Mouse (Mus musculus): ENCODE results near the gene Smurf1. TPM values are rescaled to one million over a fixed set of nuclear protein-coding genes. Genes with fewer than 3 reads are reported as not detected.

The Smurf1 gene
- polyA plus RNA-seq, 1 experiment from 2014 or later: 28.4 TPM

GRCm38 (mm10) chr5:144875892-144876291, 89.8 kb downstream of the Smurf1 start:
- Histone ChIP-seq H3K27me3 (no peaks in the 10 kb centered on the region), H3K4me2 (no peak overlapping the region), H3K27ac (no peak overlapping the region), H3K4me3 (no peak overlapping the region), H3K9me3 (no peaks in the 10 kb centered on the region), H3K4me1 (replicated peaks) (no peaks in the 10 kb centered on the region), H3K36me3 (peaks cover 43% of the 10 kb centered on the region), H3K9ac (no peak overlapping the region)
- ATAC-seq (ENCODE audit: low FRiP score): no peak
- WGBS: 15% methylated on average over 13 of the region's 13 CpGs

DNA sequence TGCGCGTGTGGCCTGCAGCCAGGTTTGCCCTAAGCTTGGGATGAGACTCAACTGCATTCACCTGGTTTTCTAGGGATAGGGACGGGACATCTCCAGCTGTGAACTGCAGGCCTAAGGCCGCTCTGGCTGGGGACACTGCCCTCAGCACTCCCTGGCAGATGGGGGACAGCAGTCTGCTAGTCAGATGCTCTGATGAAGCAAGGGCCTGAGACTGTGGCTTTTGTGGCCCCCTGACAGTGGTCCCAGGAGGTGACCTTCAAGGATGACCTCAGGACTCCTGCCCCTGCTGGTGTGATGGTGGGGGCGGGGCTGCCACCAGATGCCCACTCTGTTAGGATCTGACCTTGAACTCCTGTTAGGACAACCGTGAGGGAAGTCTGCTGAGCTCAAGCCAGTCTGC, 90.4 kb downstream of the Smurf1 start:
- H3K4me1 ChIP-seq (replicated peaks): no peaks in the 10 kb centered on the region
- no peak for ATAC-seq (ENCODE audit: low FRiP score)
- H3K36me3 ChIP-seq: peaks cover 36% of the 10 kb centered on the region
- no peak overlapping the region for H3K4me2 ChIP-seq
- no peak overlapping the region for H3K27ac ChIP-seq
- no peaks in the 10 kb centered on the region for H3K27me3 ChIP-seq
- no peak overlapping the region for H3K4me3 ChIP-seq
- H3K9ac ChIP-seq: no peak overlapping the region
- H3K9me3 ChIP-seq: no peaks in the 10 kb centered on the region
- 80% methylated on average over 6 of the region's 6 CpGs for WGBS

- peaks cover 13% of the 10 kb centered on the region for H3K36me3 ChIP-seq
- WGBS: 71% methylated on average over 3 of the region's 3 CpGs
- H3K27me3 ChIP-seq: no peaks in the 10 kb centered on the region
- H3K4me2 ChIP-seq: no peak overlapping the region
- no peak for ATAC-seq (ENCODE audit: low FRiP score)
- no peak overlapping the region for H3K4me3 ChIP-seq
- no peaks in the 10 kb centered on the region for H3K9me3 ChIP-seq
- no peaks in the 10 kb centered on the region for H3K4me1 ChIP-seq (replicated peaks)
- H3K27ac ChIP-seq: no peak overlapping the region
- no peak overlapping the region for H3K9ac ChIP-seq
Measured at GRCm38 (mm10) chr5:144872867-144873266, 92.8 kb downstream of the Smurf1 start.

DNA sequence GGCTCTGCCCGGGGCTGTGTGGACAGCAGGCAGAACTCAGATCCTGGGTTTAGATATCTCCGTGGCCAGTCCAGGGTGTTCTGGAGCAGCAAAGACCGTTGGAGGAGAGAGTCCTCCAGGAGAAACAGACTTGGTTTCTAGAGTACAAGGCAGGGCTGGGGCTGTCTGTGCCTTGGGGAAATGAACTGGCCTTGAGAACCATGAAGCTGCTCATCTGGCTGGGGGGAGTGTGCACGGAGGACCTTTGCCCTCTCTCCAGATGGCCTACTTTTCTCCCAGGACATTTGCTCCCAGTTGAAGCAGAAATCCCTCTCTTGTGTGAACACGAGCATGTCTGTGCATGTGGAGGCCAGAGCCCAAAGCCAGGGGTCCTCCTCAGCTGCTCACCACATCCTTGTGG, 93.3 kb downstream of the Smurf1 start:
- H3K4me1 ChIP-seq (replicated peaks): no peaks in the 10 kb centered on the region
- H3K27ac ChIP-seq: no peak overlapping the region
- H3K4me2 ChIP-seq: no peak overlapping the region
- H3K27me3 ChIP-seq: no peaks in the 10 kb centered on the region
- ATAC-seq (ENCODE audit: low FRiP score): no peak
- no peaks in the 10 kb centered on the region for H3K9me3 ChIP-seq
- no peak overlapping the region for H3K9ac ChIP-seq
- no peak overlapping the region for H3K4me3 ChIP-seq
- WGBS: 79% methylated on average over 5 of the region's 5 CpGs
- H3K36me3 ChIP-seq: peaks cover 7% of the 10 kb centered on the region

DNA sequence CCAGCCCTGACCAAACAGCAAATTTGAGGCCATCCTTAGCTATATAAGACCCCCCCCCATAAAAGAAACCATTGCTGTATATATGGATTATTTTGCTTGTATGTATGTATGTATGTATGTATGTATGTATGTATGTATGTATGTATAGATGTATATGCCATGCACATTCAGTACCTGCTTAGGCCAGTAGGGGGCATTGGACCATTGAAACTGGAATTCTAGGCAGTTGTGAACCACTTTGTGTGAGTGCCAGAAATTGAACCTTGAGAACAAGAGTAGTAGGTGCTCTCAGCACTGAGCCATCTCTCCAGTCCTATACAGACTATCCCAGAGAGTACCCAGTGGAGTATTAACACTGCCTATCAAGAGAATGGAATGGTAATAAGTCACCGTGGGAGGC, 93.9 kb downstream of the Smurf1 start:
- Histone ChIP-seq H3K27ac (no peak overlapping the region), H3K36me3 (peaks cover 2% of the 10 kb centered on the region), H3K4me3 (no peak overlapping the region), H3K27me3 (no peaks in the 10 kb centered on the region), H3K4me1 (replicated peaks) (no peaks in the 10 kb centered on the region), H3K9me3 (no peaks in the 10 kb centered on the region), H3K4me2 (no peak overlapping the region), H3K9ac (no peak overlapping the region)
- 97% methylated on average over 1 of the region's 1 CpGs for WGBS
- ATAC-seq (ENCODE audit: low FRiP score): no peak

- 85% methylated on average over 7 of the region's 7 CpGs for WGBS
- Histone ChIP-seq H3K27ac (no peak overlapping the region), H3K9ac (no peak overlapping the region), H3K4me1 (replicated peaks) (no peaks in the 10 kb centered on the region), H3K27me3 (no peaks in the 10 kb centered on the region), H3K9me3 (no peaks in the 10 kb centered on the region), H3K4me3 (no peak overlapping the region), H3K4me2 (no peak overlapping the region), H3K36me3 (no peaks in the 10 kb centered on the region; the same call in 1 of the 2 replicates)
- ATAC-seq (ENCODE audit: low FRiP score): no peak
Measured at GRCm38 (mm10) chr5:144870782-144871181, 94.9 kb downstream of the Smurf1 start.

- H3K4me1 ChIP-seq (replicated peaks): no peaks in the 10 kb centered on the region
- H3K27ac ChIP-seq: no peak overlapping the region
- no peaks in the 10 kb centered on the region for H3K9me3 ChIP-seq
- no peak for ATAC-seq (ENCODE audit: low FRiP score)
- H3K4me3 ChIP-seq: no peak overlapping the region
- H3K4me2 ChIP-seq: no peak overlapping the region
- no peaks in the 10 kb centered on the region for H3K27me3 ChIP-seq
- no peak overlapping the region for H3K9ac ChIP-seq
- 66% methylated on average over 7 of the region's 7 CpGs for WGBS
- H3K36me3 ChIP-seq: no peaks in the 10 kb centered on the region; the same call in 1 of the 2 replicates
Measured at GRCm38 (mm10) chr5:144869466-144869865, 96.2 kb downstream of the Smurf1 start.

DNA sequence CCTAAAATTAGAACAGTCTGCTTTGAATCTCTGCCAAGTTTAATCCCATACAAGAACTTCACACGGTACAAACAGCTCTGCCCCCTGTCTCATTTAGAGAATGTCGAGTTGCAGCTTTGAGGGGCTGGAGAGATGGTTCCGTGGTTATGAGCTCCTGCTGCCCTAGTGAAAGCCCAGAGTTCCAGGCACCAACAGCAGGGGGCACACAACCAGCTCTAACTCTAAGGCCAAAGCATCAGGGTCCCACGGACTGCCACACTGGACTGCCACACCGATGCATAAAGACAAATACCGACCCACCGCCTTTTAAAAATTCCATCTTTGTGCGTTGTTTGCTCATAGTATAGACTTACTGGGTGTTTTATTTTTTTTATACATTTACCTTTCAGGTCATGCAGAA, 98.7 kb downstream of the Smurf1 start:
- WGBS: 80% methylated on average over 8 of the region's 8 CpGs
- no peak for ATAC-seq (ENCODE audit: low FRiP score)

DNA sequence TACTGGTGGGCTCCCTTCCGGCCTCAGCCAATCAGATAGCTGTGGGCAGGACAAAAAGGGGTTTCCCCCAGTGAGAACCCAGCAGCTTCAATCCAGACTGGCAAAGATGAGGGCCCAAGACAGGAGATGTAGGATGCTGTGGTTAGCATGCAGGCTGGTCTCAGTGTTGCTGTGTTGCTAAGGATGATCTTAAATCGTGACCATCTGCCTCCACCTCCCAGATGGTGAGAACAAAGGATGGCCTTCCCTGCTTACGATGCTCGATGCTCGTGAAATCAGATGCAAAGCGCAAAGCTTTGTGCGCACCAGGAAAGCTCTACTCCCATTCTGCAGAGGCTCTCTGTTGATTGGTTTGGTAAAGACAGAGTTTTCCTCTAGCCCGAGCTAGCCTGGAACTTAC, 104.7 kb downstream of the Smurf1 start:
- Histone ChIP-seq H3K4me3 (no peak overlapping the region), H3K36me3 (peaks cover 52% of the 10 kb centered on the region), H3K27me3 (no peaks in the 10 kb centered on the region), H3K4me1 (replicated peaks) (no peaks in the 10 kb centered on the region; the same call in 1 of the 2 replicates), H3K4me2 (no peak overlapping the region), H3K27ac (no peak overlapping the region), H3K9me3 (peaks cover 3% of the 10 kb centered on the region; the same call in 1 of the 2 replicates), H3K9ac (no peak overlapping the region)
- WGBS: 93% methylated on average over 8 of the region's 8 CpGs
- no peak for ATAC-seq (ENCODE audit: low FRiP score)

More for the DNA sequence above, 98.7 kb downstream of the Smurf1 start:
- H3K27me3 ChIP-seq: no peaks in the 10 kb centered on the region
- no peaks in the 10 kb centered on the region; the same call in 1 of the 2 replicates for H3K36me3 ChIP-seq
- no peaks in the 10 kb centered on the region for H3K4me1 ChIP-seq (replicated peaks)
- no peak overlapping the region for H3K27ac ChIP-seq
- no peak overlapping the region for H3K9ac ChIP-seq
- no peak overlapping the region for H3K4me3 ChIP-seq
- H3K4me2 ChIP-seq: no peak overlapping the region
- H3K9me3 ChIP-seq: no peaks in the 10 kb centered on the region

DNA sequence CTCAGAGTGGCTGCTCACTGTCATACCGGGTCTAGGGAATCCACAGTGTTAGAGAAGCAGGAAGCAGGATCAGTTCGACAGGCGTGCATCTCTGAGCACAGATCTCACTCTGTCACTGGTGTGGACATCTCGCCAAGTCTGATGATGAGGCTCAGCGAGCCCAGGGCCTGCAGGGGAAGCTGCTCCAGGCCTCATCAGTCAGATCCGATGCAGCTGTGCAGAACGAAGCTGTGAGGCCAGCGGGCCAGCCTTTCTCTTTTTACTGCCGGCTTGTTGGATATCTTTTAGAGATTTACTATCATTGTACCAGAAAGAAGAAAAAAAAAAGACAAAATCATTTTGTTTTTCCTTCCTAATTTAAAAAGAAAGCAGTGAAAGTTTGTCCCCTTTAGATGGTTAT, 106.4 kb downstream of the Smurf1 start:
- no peak overlapping the region for H3K9ac ChIP-seq
- no peaks in the 10 kb centered on the region for H3K27me3 ChIP-seq
- H3K9me3 ChIP-seq: peaks cover 3% of the 10 kb centered on the region; the same call in 1 of the 2 replicates
- WGBS: 94% methylated on average over 9 of the region's 9 CpGs
- peaks cover 68% of the 10 kb centered on the region for H3K36me3 ChIP-seq
- ATAC-seq (ENCODE audit: low FRiP score): no peak
- no peak overlapping the region for H3K4me3 ChIP-seq
- no peak overlapping the region for H3K27ac ChIP-seq
- H3K4me1 ChIP-seq (replicated peaks): no peaks in the 10 kb centered on the region; the same call in 1 of the 2 replicates
- no peak overlapping the region for H3K4me2 ChIP-seq

- no peak overlapping the region for H3K27ac ChIP-seq
- H3K36me3 ChIP-seq: peaks cover 76% of the 10 kb centered on the region
- no peak overlapping the region for H3K4me3 ChIP-seq
- no peaks in the 10 kb centered on the region for H3K27me3 ChIP-seq
- H3K9me3 ChIP-seq: peaks cover 3% of the 10 kb centered on the region; the same call in 1 of the 2 replicates
- ATAC-seq (ENCODE audit: low FRiP score): no peak
- WGBS: 96% methylated on average over 15 of the region's 15 CpGs
- no peak overlapping the region for H3K9ac ChIP-seq
- H3K4me2 ChIP-seq: no peak overlapping the region
- no peaks in the 10 kb centered on the region; the same call in 1 of the 2 replicates for H3K4me1 ChIP-seq (replicated peaks)
Measured at GRCm38 (mm10) chr5:144858527-144858926, 107.1 kb downstream of the Smurf1 start.

DNA sequence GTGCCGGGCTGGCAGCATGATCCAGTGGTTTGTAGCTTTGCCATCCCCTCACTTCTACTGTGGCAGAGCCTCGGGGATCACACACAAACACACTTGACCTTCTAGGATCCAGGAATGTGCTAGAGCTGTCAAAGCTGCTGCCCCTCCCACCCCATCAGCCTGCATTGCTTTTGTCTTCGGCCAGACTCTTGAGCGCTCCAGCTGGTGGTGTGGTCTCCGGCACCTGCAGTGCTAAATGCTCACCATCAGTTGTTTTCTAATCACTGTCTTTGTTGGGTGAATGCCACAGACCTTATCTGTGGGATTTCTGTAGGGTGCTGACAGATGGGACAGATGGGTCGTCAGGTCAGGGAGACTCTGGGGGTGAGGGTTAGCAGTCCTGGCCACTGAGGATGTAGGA, 109.7 kb downstream of the Smurf1 start:
- Histone ChIP-seq H3K4me2 (no peak overlapping the region), H3K9ac (no peak overlapping the region), H3K27ac (no peak overlapping the region), H3K4me3 (no peak overlapping the region), H3K9me3 (no peaks in the 10 kb centered on the region; the same call in 1 of the 2 replicates), H3K4me1 (replicated peaks) (no peaks in the 10 kb centered on the region; the same call in 1 of the 2 replicates), H3K36me3 (peaks cover 97% of the 10 kb centered on the region), H3K27me3 (no peaks in the 10 kb centered on the region)
- no peak for ATAC-seq (ENCODE audit: low FRiP score)
- 74% methylated on average over 6 of the region's 6 CpGs for WGBS

GRCm38 (mm10) chr5:144853931-144854330, 111.7 kb downstream of the Smurf1 start:
- Histone ChIP-seq H3K9me3 (no peaks in the 10 kb centered on the region), H3K9ac (no peak overlapping the region), H3K4me2 (no peak overlapping the region), H3K4me1 (replicated peaks) (no peaks in the 10 kb centered on the region; the same call in 1 of the 2 replicates), H3K27me3 (no peaks in the 10 kb centered on the region), H3K36me3 (peaks cover 98% of the 10 kb centered on the region), H3K4me3 (no peak overlapping the region), H3K27ac (no peak overlapping the region)
- ATAC-seq (ENCODE audit: low FRiP score): no peak
- 89% methylated on average over 5 of the region's 5 CpGs for WGBS
